Mouse (Mus musculus) adipocyte (in vitro differentiated cells): ENCODE results near the gene Amdhd1.

ENCODE experiments used
- DNase-seq: peaks from one replicate; pipeline ENCODE4 v3.0.0-alpha.2; 2016; ENCODE audit warnings: low spot score

Gene Amdhd1

DNA sequence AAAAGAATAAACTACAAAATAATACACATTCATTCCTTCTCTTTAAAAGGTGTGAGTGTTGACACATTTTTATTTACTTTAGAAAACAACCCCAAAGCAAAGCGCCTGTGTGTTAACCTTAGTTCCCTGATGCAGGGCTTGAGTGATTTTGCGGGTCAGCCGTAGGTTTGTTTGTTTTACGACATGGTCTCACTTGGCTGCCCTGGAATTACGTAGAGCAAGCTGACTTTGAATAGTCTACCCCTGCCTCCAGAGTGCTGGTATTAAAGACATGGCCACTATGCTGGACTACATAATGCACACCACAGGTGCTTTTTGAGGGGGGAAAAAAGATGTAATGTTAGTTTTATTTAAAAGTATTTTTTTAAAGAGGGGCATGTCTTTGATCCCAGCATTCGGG lies 1.0 kb downstream of the Amdhd1 start:
- no peak for DNase-seq

- DNase-seq, result no peak
Measured at GRCm38 (mm10) chr10:93538287-93538686, 1.5 kb downstream of the Amdhd1 start.

DNA sequence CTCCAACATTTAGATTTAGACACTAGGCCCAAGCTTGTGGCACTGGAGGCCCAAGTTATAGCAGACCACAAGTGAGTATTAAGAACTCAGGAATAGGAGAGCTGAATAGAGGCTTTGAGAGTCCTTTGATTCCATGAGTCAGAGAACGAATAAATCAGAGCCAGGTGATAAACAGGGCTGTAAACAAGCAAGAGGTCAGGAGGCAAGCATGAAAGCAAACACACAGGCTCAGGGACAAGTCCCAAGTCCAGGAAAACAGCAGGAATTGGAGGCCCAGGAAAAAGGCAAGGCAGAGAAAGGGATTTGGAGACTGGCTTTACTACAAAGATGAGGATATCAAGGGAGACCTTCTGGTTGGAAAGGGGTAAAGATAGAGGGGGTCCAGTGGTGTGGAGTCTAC lies 14.5 kb downstream of the Amdhd1 start:
- no peak for DNase-seq

DNA sequence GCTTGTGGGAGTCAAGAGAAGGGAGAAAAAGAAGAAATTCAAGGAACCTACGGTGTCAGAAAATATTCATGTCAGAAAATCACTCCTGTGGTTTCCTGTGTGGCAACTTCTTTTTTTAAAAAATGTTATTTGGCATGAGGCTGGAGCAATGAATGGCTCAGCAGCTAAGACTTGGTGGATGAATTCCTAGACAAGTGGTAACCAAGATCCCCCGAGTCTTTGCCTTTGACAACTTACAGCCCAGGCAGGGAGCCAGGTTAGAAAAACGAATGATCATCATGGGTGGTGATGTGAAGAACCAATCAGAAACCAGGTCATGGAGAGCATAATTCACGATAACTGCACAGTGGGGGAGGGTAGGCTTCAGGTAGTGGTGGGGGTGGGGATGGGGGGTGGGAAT lies 18.8 kb downstream of the Amdhd1 start:
- no peak for DNase-seq

DNA sequence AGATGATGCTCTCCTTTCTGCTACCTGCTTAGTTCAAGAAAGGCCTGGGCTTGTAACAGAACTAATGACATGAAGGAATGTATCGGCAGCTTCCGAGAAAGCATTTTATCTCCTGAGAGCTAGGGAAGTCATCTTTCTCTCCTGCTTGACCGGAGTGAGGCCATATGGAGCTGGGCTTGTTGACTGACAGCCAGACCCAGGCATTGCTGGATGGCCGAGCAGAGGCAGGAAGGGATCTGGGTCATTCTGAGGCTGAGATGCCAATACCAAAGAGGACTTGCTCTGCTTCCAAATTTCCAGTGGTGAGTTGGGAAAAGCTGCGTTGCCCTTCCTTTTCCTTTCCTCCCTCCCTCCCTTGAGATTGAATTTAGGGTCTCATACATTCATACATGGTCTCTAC lies 20.1 kb downstream of the Amdhd1 start:
- no peak for DNase-seq

GRCm38 (mm10) chr10:93519159-93519558 lies 20.7 kb downstream of the Amdhd1 start:
- DNase-seq, result no peak

DNA sequence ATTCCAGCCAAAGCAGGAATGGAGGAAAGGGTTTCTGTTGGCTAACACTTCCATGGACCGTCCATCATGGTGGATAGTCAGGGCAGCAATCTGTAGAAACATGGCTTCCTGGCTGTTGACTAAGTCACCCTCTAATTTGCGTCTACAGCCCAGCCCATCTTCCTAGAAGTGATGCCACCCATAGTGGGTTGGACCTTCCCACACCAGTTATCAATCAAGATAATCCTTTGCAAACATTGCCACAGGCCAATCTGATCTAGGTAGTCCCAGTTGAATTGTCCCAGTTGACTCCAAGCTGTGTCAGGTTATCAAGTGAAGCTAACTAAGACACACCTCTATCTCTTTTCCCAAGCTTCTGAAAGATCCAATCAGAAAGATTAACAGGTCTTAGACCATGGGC lies 21.2 kb downstream of the Amdhd1 start:
- DNase-seq, result no peak

- DNase-seq, result no peak
Measured at GRCm38 (mm10) chr10:93518186-93518585, 21.6 kb downstream of the Amdhd1 start.

DNA sequence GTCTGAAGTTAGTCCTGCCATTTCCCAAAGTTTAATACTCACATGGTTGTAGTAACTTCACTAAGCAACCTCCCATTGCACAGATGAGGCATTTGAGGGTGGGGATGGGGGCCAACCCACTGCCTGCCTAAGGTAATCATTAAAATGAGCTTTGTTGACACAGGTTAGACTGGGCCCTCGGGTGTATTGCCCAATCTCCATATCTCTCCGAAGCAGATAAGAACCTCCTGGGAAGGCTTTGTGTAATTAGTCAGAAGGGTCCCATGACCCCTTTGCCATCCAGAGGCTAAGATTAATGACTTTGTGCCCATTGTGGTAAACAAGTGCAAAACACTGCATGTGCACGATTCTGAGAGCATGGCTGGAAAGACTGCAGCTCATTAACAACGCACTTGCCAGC lies 22.1 kb downstream of the Amdhd1 start:
- DNase-seq, result no peak

DNA sequence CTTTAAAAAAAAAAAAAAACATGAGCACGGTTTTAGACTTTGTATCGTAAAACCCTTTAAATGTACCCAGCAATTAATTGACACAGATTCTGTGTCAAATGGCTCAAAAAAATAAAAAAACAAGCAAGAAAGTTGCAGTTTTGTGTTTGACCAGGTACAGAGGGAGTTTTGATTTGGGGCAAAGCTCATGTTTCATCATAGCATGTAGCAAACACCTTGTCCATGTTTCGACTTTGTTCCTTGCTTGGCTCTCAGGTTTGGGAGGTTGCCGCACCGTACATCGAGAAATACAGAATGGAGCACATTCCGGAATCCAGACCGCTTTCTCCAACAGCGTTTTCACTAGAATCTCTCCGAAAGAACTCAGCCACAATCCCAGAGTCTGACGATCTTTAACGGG lies 23.9 kb downstream of the Amdhd1 start:
- no peak for DNase-seq

DNA sequence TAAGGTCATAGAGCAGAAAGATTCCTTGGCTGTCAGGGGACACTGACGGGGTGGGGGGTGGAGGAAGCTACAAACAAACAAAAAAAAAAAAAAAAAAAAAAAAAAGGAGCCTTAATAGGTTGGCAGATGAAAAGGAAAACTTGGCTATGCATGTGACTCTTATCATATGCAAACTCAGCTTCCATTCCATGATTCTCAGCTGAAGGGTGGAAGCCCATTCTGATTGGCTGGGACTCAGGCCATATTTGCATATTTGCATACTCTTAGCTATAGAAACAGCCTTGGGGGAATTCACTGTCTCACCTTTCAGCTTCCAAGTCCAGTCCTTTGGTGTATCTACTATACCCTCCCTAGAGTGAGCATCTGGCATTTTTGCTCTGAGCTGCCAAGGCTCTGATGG lies 24.4 kb downstream of the Amdhd1 start:
- no peak for DNase-seq

DNA sequence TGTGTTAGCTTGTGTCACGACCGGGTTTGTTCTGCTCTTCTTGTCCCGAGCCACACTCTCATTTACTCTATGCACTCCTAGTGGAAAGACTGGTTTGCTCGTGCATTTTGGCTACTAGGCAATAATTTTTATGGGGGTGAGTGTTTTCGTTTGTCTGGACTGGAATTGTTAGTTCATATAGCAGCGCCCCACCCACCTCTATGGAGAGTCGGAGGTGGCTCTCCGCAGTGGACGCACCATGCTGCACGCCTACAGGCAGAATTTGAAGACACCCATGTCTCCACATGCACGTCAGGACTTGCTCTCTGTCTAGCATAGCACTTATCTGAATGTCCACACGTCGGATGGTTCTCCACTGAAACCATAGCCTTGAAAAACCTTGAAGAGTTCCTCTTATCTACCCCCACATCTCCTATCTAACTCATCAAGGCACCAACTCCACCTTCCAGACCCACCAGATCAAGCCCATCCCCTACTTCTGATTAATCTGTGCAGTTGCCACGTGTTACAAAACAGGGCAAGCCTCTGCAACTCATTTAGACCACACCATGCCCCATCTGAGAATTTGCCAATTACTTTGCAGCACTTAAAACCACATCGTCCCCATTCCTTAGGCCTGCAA lies 30.2 kb downstream of the Amdhd1 start:
- DNase-seq, result no peak

- no peak for DNase-seq
Measured at GRCm38 (mm10) chr10:93508383-93508970, 31.4 kb downstream of the Amdhd1 start.

DNA sequence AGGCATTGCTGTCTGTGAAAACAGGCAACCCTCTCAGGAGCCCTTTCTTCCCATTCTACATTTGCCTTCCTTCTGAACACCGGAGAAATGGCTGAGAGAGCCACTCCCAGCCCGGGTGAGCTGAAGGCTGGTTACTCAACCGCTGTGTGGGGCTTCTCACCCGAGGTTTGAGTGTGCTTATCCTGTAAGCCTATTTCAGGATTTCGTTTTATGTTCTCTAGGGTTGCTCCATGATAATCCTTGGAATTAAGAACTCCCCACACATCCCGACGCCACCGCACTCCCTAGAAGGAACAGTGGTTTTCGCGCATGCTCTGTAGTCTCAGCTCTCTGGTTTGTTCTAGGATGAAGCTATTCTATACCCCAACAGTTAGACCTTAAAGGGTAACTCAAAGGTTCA lies 38.5 kb downstream of the Amdhd1 start:
- DNase-seq, result no peak

GRCm38 (mm10) chr10:93500864-93501263 lies 39.0 kb downstream of the Amdhd1 start:
- no peak for DNase-seq

- no peak for DNase-seq
Measured at GRCm38 (mm10) chr10:93490451-93490850, 49.4 kb downstream of the Amdhd1 start.

- DNase-seq, result no peak
Measured at GRCm38 (mm10) chr10:93488828-93489226, 51.0 kb downstream of the Amdhd1 start.

- peak; percentile 82 for DNase-seq
Measured at GRCm38 (mm10) chr10:93488066-93488827, 51.6 kb downstream of the Amdhd1 start, which contains the start of gene Hal. Gene Hal (plus strand): TSS chr10:93488768.

- DNase-seq, result no peak
Measured at GRCm38 (mm10) chr10:93486622-93487021, 53.2 kb downstream of the Amdhd1 start.

DNA sequence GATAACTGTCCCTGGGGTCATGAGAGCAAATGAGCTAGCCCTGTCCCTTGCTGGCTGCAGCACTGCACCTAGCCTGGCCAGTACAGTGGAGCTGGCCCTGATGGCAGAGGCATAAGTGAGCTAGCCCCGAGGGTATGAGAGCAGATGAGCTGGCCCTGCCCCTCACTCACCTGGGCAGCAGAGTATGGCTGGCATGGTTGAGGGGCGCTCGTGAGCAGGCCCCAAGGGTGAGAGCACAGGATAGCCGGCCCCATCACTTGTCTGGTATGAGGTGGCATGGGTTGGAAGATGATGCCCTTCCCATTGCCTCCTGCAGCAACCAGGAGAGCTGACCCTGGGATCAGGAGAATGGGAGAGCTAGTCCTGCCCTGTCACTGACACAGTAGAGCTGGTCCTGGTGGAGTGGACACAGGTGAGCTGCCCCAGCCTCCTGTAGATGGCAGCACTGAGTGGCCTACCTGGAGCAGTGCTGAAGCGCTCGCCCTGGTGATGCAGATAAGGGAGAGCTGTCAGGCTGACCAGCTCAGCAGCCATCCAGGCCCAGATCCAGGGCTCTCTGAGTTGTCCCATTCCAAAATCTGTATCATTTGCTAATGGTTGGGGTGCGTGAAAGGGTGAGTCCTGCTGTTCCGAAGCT lies 54.7 kb downstream of the Amdhd1 start:
- DNase-seq, result no peak

DNA sequence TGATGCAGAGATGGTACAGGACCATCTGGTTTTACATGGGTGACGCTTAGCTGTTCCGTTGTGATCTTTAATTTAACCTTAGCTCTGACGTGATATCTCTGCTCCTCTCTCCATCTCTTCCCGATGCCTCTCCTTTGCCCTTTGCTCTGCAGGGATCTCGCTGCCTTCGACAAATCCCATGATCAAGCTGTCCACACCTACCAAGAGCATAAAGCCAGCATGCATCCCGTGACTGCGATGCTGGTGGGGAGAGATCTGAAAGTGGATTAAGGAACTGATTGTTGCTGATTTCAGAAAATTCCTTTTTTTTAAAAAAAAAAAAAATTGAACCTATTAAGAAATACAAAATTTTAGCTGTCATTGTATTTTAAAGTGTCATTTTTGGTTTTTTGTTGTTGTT lies 55.3 kb downstream of the Amdhd1 start:
- DNase-seq, result no peak
